Comparison of ENCODE assay signal across 11 mouse cellular contexts in genomic region chr1:92751700-92752136, GRCm38 (mm10).
DNase-seq lines count a peak whose midpoint lies in the region; ATAC-seq and TF ChIP-seq lines count a peak whose summit lies in the region.
"Had no signal": no experiment of that assay in that cellular context is flagged by ENCODE, and none has a peak within 500 bp of the region (broad histone marks: within the 10 kb centered on the region; RNA-seq: fewer than 3 reads in every experiment).

No protein-coding gene starts in this region.

- H3K9ac ChIP-seq in lung, postnatal 0 days (replicated peaks; ENCODE audit: low read depth): no peak overlapping the region
- no peak overlapping the region for H3K9ac ChIP-seq in liver, embryonic 11.5 days (ENCODE audit: low read depth, low read length)
- H3K9ac ChIP-seq: hindbrain, embryonic 14.5 days had no signal

- H3K36me3 ChIP-seq in lung, postnatal 0 days (ENCODE audit: insufficient read depth, low read length): no peaks in the 10 kb centered on the region
- H3K36me3 ChIP-seq in embryonic facial prominence, embryonic 10.5 days (replicated peaks): no peaks in the 10 kb centered on the region
- no peaks in the 10 kb centered on the region for H3K36me3 ChIP-seq in small intestine, adult 2 months (ENCODE audit: control insufficient read depth, insufficient read depth, low read length)
- no peaks in the 10 kb centered on the region for H3K36me3 ChIP-seq in liver, embryonic 11.5 days (ENCODE audit: control insufficient read depth, insufficient read depth, low read length)

- H3K27ac ChIP-seq in lung, postnatal 0 days (ENCODE audit: low read length): no peak overlapping the region
- H3K27ac ChIP-seq in embryonic facial prominence, embryonic 10.5 days (replicated peaks): peak overlapping the region; percentile 48; the same call in 1 of the 2 replicates
- peak overlapping the region; percentile 25; the same call in 1 of the 2 replicates for H3K27ac ChIP-seq in small intestine, adult 2 months (ENCODE audit: insufficient read depth, low read depth, low read length)
- no peak overlapping the region for H3K27ac ChIP-seq in liver, embryonic 11.5 days (ENCODE audit: low read depth, low read length)
- H3K27ac ChIP-seq: hindbrain, embryonic 14.5 days had no signal

- TF ChIP-seq EP300 in lung, postnatal 0 days (IDR thresholded peaks at IDR 0.05): no peak

- H3K4me2 ChIP-seq in lung, postnatal 0 days (replicated peaks; ENCODE audit: low read depth, low read length): no peak overlapping the region
- no peak overlapping the region for H3K4me2 ChIP-seq in liver, embryonic 11.5 days
- H3K4me2 ChIP-seq: hindbrain, embryonic 14.5 days had no signal

- no peaks in the 10 kb centered on the region for H3K9me3 ChIP-seq in lung, postnatal 0 days (ENCODE audit: low read length)
- no peaks in the 10 kb centered on the region for H3K9me3 ChIP-seq in embryonic facial prominence, embryonic 10.5 days
- H3K9me3 ChIP-seq in liver, embryonic 11.5 days (ENCODE audit: control insufficient read depth, low read length): no peaks in the 10 kb centered on the region

- no peak for TF ChIP-seq CTCF in lung, postnatal 0 days (IDR thresholded peaks at IDR 0.05)
- no peak for TF ChIP-seq CTCF in small intestine, adult 2 months (IDR thresholded peaks at IDR 0.05; ENCODE audit: extremely low read depth, insufficient read length, insufficient replicate concordance, low read depth, low read length)

- no peaks in the 10 kb centered on the region for H3K4me1 ChIP-seq in lung, postnatal 0 days (ENCODE audit: insufficient read depth, low read depth, low read length)
- peaks cover 44% of the 10 kb centered on the region for H3K4me1 ChIP-seq in embryonic facial prominence, embryonic 10.5 days
- no peaks in the 10 kb centered on the region for H3K4me1 ChIP-seq in small intestine, adult 2 months (ENCODE audit: control insufficient read depth, insufficient read depth, insufficient read length, low read length)
- H3K4me1 ChIP-seq in liver, embryonic 11.5 days (replicated peaks; ENCODE audit: control insufficient read depth, insufficient read depth, low read length): no peaks in the 10 kb centered on the region

- no peak overlapping the region for H3K4me3 ChIP-seq in lung, postnatal 0 days (ENCODE audit: low read depth, low read length)
- H3K4me3 ChIP-seq in embryonic facial prominence, embryonic 10.5 days: no peak overlapping the region
- peak overlapping the region; percentile 28; the same call in 1 of the 2 replicates for H3K4me3 ChIP-seq in small intestine, adult 2 months (ENCODE audit: low read depth, low read length)
- no peak overlapping the region for H3K4me3 ChIP-seq in liver, embryonic 11.5 days (ENCODE audit: low read depth, low read length)

- no peak for TF ChIP-seq POLR2A in small intestine, adult 2 months (IDR thresholded peaks at IDR 0.05; ENCODE audit: low read depth, low read length)

- ATAC-seq in lung, postnatal 0 days: peak; percentile 78
- ATAC-seq in liver, embryonic 11.5 days (replicated peaks; ENCODE audit: low FRiP score): no peak

- peak; percentile 32 for DNase-seq in embryo, embryonic 10.5 days (ENCODE audit: low spot score)
- DNase-seq in embryo, embryonic 9.5 days (ENCODE audit: extremely low spot score): no peak
- peak; percentile 75 for DNase-seq in lung, postnatal 0 days (ENCODE audit: low spot score)
- no peak for DNase-seq in lung, postnatal 36 days
- DNase-seq in embryonic facial prominence, embryonic 10.5 days (ENCODE audit: low spot score): peak; percentile 18
- no peak for DNase-seq in liver, embryonic 11.5 days (ENCODE audit: low spot score)
- DNase-seq in gastrocnemius, adult 18-20 months (ENCODE audit: low spot score): no peak
- DNase-seq: gastrocnemius, postnatal 36 days; lung, postnatal 14 days had no signal

- H3K27me3 ChIP-seq in lung, postnatal 0 days (replicated peaks; ENCODE audit: insufficient read depth, low read length): no peaks in the 10 kb centered on the region
- H3K27me3 ChIP-seq in embryonic facial prominence, embryonic 10.5 days (replicated peaks; ENCODE audit: low read depth, poor library complexity, severe bottlenecking): no peaks in the 10 kb centered on the region
- no peaks in the 10 kb centered on the region for H3K27me3 ChIP-seq in small intestine, adult 2 months (ENCODE audit: control insufficient read depth, insufficient read depth, low read length)
- H3K27me3 ChIP-seq in liver, embryonic 11.5 days (replicated peaks; ENCODE audit: control insufficient read depth, insufficient read depth, low read length): no peaks in the 10 kb centered on the region

- 29% methylated on average over 4 of the region's 4 CpGs for WGBS in lung, postnatal 0 days
- WGBS in embryonic facial prominence, embryonic 10.5 days: 49% methylated on average over 4 of the region's 4 CpGs
- WGBS in small intestine, adult 2 months: 32% methylated on average over 4 of the region's 4 CpGs
- WGBS in liver, embryonic 11.5 days: 51% methylated on average over 4 of the region's 4 CpGs

Comparison
In these comparisons a context has a peak if more than half of its experiments do, and no peak if none do; other contexts are left out.
1. DNase-seq: peak in embryo, embryonic 10.5 days (single experiment), lung, postnatal 0 days (single experiment) and embryonic facial prominence, embryonic 10.5 days (single experiment); none in embryo, embryonic 9.5 days (single experiment), lung, postnatal 36 days (single experiment), liver, embryonic 11.5 days (single experiment) and gastrocnemius, adult 18-20 months (single experiment).
2. H3K27ac ChIP-seq: peak in embryonic facial prominence, embryonic 10.5 days (single experiment) and small intestine, adult 2 months (single experiment); none in lung, postnatal 0 days (single experiment) and liver, embryonic 11.5 days (single experiment).